Mouse (Mus musculus) cerebellum, adult 2 months (tissue): ENCODE results near the gene Ebf1.

ENCODE experiments used
- CTCF ChIP-seq: fragments of 200-500 bp; IDR thresholded peaks from 2 replicates; pipeline ENCODE4 v1.5.1; 2011; ENCODE audit warnings: low read depth, mild to moderate bottlenecking, control low read depth, low read length, moderate library complexity, borderline replicate concordance; ENCODE audit not compliant: insufficient read depth
- POLR2A ChIP-seq: fragments of 200-500 bp; IDR thresholded peaks from 2 replicates; pipeline ENCODE4 v1.6.1; 2011; ENCODE audit warnings: low read length, control low read depth, borderline replicate concordance; ENCODE audit not compliant: insufficient read depth

GRCm38 (mm10) chr11:44681995-44682394 lies 64.9 kb downstream of the Ebf1 start:
- no peak for TF ChIP-seq POLR2A
- no peak for TF ChIP-seq CTCF
